Mouse (Mus musculus): ENCODE results near the gene Hist1h2ae. TPM values are rescaled to one million over a fixed set of nuclear protein-coding genes. Genes with fewer than 3 reads are reported as not detected.

Hist1h2ae gene
- total RNA-seq, 2 experiments from 2014 or later: 2.6 to 3.4 TPM

GRCm38 (mm10) chr13:23530181-23530900 lies 40.7 kb downstream of the Hist1h2ae start:
- peak; percentile 71 to 75 for DNase-seq
- intact Hi-C loops (cut with DNase I): loop anchor here (1.0 to 5.0 kb wide), 5 partner anchors 11 to 1488 kb away; partner anchors contain the start of genes Hist1h1t, Hist1h2ag, Hist1h2bj and Hist1h4c

GRCm38 (mm10) chr13:23529480-23530165 lies 41.4 kb downstream of the Hist1h2ae start:
- no peak for DNase-seq
- intact Hi-C loops (cut with DNase I): loop anchor here (1.0 to 5.0 kb wide), 6 partner anchors 10 to 1817 kb away; partner anchors contain the start of genes Hist1h1t, Hist1h2ag, Hist1h2bj and Hist1h4c

- no peak for DNase-seq
- intact Hi-C loops (cut with DNase I): loop anchor here (5.0 kb wide), 1 partner anchor 1817 kb away; no protein-coding TSS in a partner anchor
These were observed 42.0 kb downstream of the Hist1h2ae start for GRCm38 (mm10) chr13:23529005-23529404.

- peak; percentile 92 to 94 for DNase-seq
- intact Hi-C loops (cut with DNase I): loop anchor here (5.0 kb wide), 1 partner anchor 1814 kb away; no protein-coding TSS in a partner anchor
These were observed 44.7 kb downstream of the Hist1h2ae start for GRCm38 (mm10) chr13:23526312-23526711.

GRCm38 (mm10) chr13:23525901-23526300 lies 45.1 kb downstream of the Hist1h2ae start:
- DNase-seq: no peak
- intact Hi-C loops (cut with DNase I): loop anchor here (5.0 kb wide), 1 partner anchor 1814 kb away; no protein-coding TSS in a partner anchor

- intact Hi-C loops (cut with DNase I): loop anchor here (5.0 kb wide), 2 partner anchors 73 to 1812 kb away; no protein-coding TSS in a partner anchor
- peak; percentile 76 to 83 for DNase-seq
These were observed 46.4 kb downstream of the Hist1h2ae start for GRCm38 (mm10) chr13:23524654-23525053.

GRCm38 (mm10) chr13:23523976-23524375 lies 47.0 kb downstream of the Hist1h2ae start:
- intact Hi-C loops (cut with DNase I): loop anchor here (5.0 kb wide), 1 partner anchor 73 kb away; no protein-coding TSS in a partner anchor

GRCm38 (mm10) chr13:23521703-23522102 lies 49.3 kb downstream of the Hist1h2ae start:
- DNase-seq: peak; percentile 73 to 79
- intact Hi-C loops (cut with DNase I): loop anchor here (5.0 kb wide), 1 partner anchor 76 kb away; no protein-coding TSS in a partner anchor

More at GRCm38 (mm10) chr13:23523976-23524375, 47.0 kb downstream of the Hist1h2ae start:
- DNase-seq: no peak

Small RNA genes lying within 50 kb of the gene (microRNA-seq; reads per million reads assigned to microRNA genes)
- gene Gm44297 (ENCODE audit: borderline number of aligned reads in 2 of 2) (0 reads per million in 2 experiments), gene Gm44359 (ENCODE audit: borderline number of aligned reads in 2 of 2) (0 reads per million in 2 experiments), gene Gm44394 (ENCODE audit: borderline number of aligned reads in 2 of 2) (0 reads per million in 2 experiments)

Other genes with a start within 250 kb of the Hist1h2ae start
- 10 to 100 TPM; 13.6 to 16.5 TPM for gene Zfp322a, start 202.0 kb downstream of the Hist1h2ae start, total RNA-seq (2021)
- gene Abt1, start 147.4 kb downstream of the Hist1h2ae start, total RNA-seq (2021): 1 to 10 TPM; 4.3 TPM
- not detected for gene Btn1a1, start 105.3 kb downstream of the Hist1h2ae start, total RNA-seq (2021)
- gene Btn2a2, start 82.4 kb downstream of the Hist1h2ae start, total RNA-seq (2021): not detected
- gene Hist1h4h, start 40.2 kb downstream of the Hist1h2ae start, total RNA-seq (2021): 100 to 1,000 TPM; 268 to 283 TPM
- gene Hist1h2af, start 37.3 kb downstream of the Hist1h2ae start, total RNA-seq (2021): 10 to 100 TPM; 14.1 to 19.0 TPM
- gene Hist1h3g, start 35.8 kb downstream of the Hist1h2ae start, total RNA-seq (2021): 1 to 10 TPM; 2.5 to 4.1 TPM
- 1 to 10 TPM in 1 of 2 experiments, under 1 TPM in 1; 0.94 to 1.9 TPM for gene Hist1h2bh, start 27.8 kb downstream of the Hist1h2ae start, total RNA-seq (2021)
- 10 to 100 TPM in 1 of 2 experiments, 1 to 10 TPM in 1; 7.4 to 10.0 TPM for gene Hist1h3f, start 27.2 kb downstream of the Hist1h2ae start, total RNA-seq (2021)
- 10 to 100 TPM; 37.7 to 40.9 TPM for gene Hist1h4f, start 19.6 kb downstream of the Hist1h2ae start, total RNA-seq (2021)
- 1 to 10 TPM; 2.2 to 2.3 TPM for gene Hist1h1d, start 18.0 kb downstream of the Hist1h2ae start, total RNA-seq (2021)
- 10 to 100 TPM; 21.4 to 23.8 TPM for gene Hist1h3e, start 8.9 kb downstream of the Hist1h2ae start, total RNA-seq (2021)
- gene Hist1h2bg, start 176 bp upstream of the Hist1h2ae start, total RNA-seq (2021): 10 to 100 TPM; 38.1 to 41.0 TPM
- gene Hist1h2bf, start 3.0 kb upstream of the Hist1h2ae start, total RNA-seq (2021): 10 to 100 TPM; 13.1 to 14.6 TPM
- 1 to 10 TPM; 2.9 to 4.6 TPM for gene Hist1h2ad, start 3.2 kb upstream of the Hist1h2ae start, total RNA-seq (2021)
- 1 to 10 TPM; 3.1 to 4.8 TPM for gene Hist1h3d, start 4.5 kb upstream of the Hist1h2ae start, total RNA-seq (2021)
- 10 to 100 TPM; 61.5 to 67.6 TPM for gene Hist1h4d, start 10.4 kb upstream of the Hist1h2ae start, total RNA-seq (2021)
- 10 to 100 TPM in 1 of 2 experiments, 1 to 10 TPM in 1; 8.9 to 11.1 TPM for gene Hist1h2be, start 49.9 kb upstream of the Hist1h2ae start, total RNA-seq (2021)
- gene Hist1h1e, start 51.3 kb upstream of the Hist1h2ae start, total RNA-seq (2021): 10 to 100 TPM; 38.1 to 46.3 TPM
- gene Hist1h2ac, start 112.7 kb upstream of the Hist1h2ae start, total RNA-seq (2021): 1 to 10 TPM; 1.6 to 1.8 TPM
- 10 to 100 TPM; 64.4 to 75.8 TPM for gene Hist1h2bc, start 113.0 kb upstream of the Hist1h2ae start, total RNA-seq (2021)
- not detected for gene Hist1h1t, start 124.6 kb upstream of the Hist1h2ae start, total RNA-seq (2021)
- gene Hist1h4c, start 127.2 kb upstream of the Hist1h2ae start, total RNA-seq (2021): 10 to 100 TPM; 51.7 to 59.6 TPM
- gene Hfe, start 139.6 kb upstream of the Hist1h2ae start, total RNA-seq (2021): 10 to 100 TPM; 48.4 to 66.6 TPM
- 100 to 1,000 TPM; 186 to 225 TPM for gene Hist1h1c, start 167.6 kb upstream of the Hist1h2ae start, total RNA-seq (2021)
- 1 to 10 TPM; 6.5 to 9.3 TPM for gene Hist1h3c, start 174.4 kb upstream of the Hist1h2ae start, total RNA-seq (2021)
- gene Hist1h2bb, start 175.5 kb upstream of the Hist1h2ae start, total RNA-seq (2021): 10 to 100 TPM in 1 of 2 experiments, 1 to 10 TPM in 1; 9.8 to 12.0 TPM
- 10 to 100 TPM; 11.9 to 16.8 TPM for gene Hist1h2ab, start 179.9 kb upstream of the Hist1h2ae start, total RNA-seq (2021)
- 10 to 100 TPM; 20.4 to 22.0 TPM for gene Hist1h3b, start 181.0 kb upstream of the Hist1h2ae start, total RNA-seq (2021)
- gene Hist1h4b, start 185.8 kb upstream of the Hist1h2ae start, total RNA-seq (2021): 10 to 100 TPM; 13.8 to 18.3 TPM
- gene Hist1h4a, start 190.0 kb upstream of the Hist1h2ae start, total RNA-seq (2021): 10 to 100 TPM; 12.3 to 13.8 TPM
- 10 to 100 TPM; 16.6 to 17.0 TPM for gene Hist1h3a, start 191.2 kb upstream of the Hist1h2ae start, total RNA-seq (2021)
- gene Hist1h1a, start 192.4 kb upstream of the Hist1h2ae start, total RNA-seq (2021): 1 to 10 TPM; 7.5 to 8.2 TPM
- not detected for gene Trim38, start 198.7 kb upstream of the Hist1h2ae start, total RNA-seq (2021)
- not detected for gene Slc17a2, start 235.8 kb upstream of the Hist1h2ae start, total RNA-seq (2021)